Mouse (Mus musculus): Measurements from ENCODE around the gene Mri1. TPM values are rescaled to one million over a fixed set of nuclear protein-coding genes. Genes with fewer than 3 reads are reported as not detected.
"Not testable (repeated sequence)": the region's sequence is repeated elsewhere in the genome, so short reads cannot be mapped to it uniquely, and the experiment has no call there.

Gene Mri1
- polyA plus RNA-seq (2014; fragmentation: Nextera tagmentation; extraction: Ambion mirVana), result 79.7 and 90.6 TPM in 2 replicates

DNA sequence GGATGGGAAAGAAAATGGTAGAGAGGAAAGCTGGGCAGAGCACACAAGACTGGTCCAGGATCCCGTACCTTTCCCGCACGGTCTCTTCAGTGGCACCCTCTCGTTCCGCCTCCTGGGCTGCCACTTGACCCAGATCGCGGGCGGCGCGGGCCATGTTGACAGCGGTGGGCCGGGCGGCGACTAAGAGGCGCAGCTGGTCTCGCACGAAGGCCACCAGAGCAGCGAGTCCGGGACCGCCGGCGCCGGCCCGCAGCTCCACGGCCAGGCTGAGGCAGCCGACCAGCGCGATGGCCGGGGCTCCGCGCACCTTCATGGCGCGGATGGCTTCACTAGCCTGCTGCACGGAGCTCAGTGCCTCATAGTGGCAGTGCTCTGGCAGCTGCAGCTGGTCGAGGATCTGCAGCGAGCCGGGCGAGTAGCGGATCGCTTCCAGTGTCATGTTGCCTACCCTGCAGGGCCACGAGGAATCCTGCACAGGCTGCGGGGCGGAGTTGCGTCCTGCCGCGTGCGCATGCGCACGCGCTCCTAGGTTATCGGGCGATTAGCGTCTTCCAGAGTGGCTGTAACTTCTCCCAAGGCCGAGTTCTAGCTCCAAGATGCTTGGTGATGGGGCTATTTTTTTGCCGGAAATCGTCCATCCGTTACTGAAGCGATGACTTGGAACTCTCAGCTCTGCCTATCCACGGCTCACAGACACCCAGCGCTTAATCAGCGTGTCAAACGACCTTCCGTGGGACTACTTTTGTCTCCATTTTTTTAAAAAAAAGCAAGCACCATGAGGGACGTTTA is at the start of gene Mri1:
TSS of gene Mri1 (minus strand) at position 505 of the 789 bp plus-strand sequence.
- WGBS, result under 1% methylated on average over 64 of the region's 64 CpGs
- DNase-seq (ENCODE audit: low spot score), result peak; percentile 92
- Histone ChIP-seq H3K4me2 (ENCODE audit: low read length) (peak within 1 kb of the TSS; percentile 92), H3K27me3 (replicated peaks; ENCODE audit: control insufficient read depth, insufficient read depth, low read length) (no peaks in the 10 kb centered on the region), H3K9ac (ENCODE audit: low read length) (peak within 1 kb of the TSS; percentile 75), H3K4me1 (replicated peaks; ENCODE audit: control insufficient read depth, insufficient read depth, low read length) (peaks cover 13% of the 10 kb centered on the region; the same call in 1 of the 2 replicates), H3K36me3 (ENCODE audit: control insufficient read depth, insufficient read depth, low read length) (peaks cover 71% of the 10 kb centered on the region), H3K4me3 (ENCODE audit: low read depth, low read length) (peak within 1 kb of the TSS; percentile 87), H3K27ac (ENCODE audit: low read depth) (peak within 1 kb of the TSS; percentile 82), H3K9me3 (ENCODE audit: control insufficient read depth, low read length) (no peaks in the 10 kb centered on the region)
- ATAC-seq (replicated peaks; ENCODE audit: low FRiP score, low TSS enrichment, low read depth), result peak; percentile 84

DNA sequence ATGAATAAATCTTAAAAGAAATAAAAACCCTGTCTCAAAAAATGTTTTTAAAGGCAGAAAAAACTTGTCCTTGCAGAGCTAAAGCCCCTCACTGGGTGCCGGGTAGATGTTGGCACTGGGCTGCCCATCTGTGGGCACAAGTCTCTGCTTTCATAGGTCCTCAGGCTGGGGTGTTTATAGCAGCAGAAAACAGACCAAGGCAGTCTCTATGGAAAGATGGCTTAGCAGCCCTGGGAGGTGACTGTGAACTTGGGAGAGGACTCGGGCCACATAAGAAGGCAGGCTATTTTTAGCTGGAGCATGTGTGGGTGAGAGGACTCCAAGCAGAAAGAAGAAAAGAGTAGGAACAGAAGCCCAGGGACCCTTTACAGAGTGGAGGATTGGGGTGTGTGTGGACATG is 46.8 kb upstream of the Mri1 start:
- Histone ChIP-seq H3K4me1 (replicated peaks; ENCODE audit: control insufficient read depth, insufficient read depth, low read length) (no peaks in the 10 kb centered on the region), H3K4me2 (ENCODE audit: low read length) (no peak overlapping the region), H3K9ac (ENCODE audit: low read length) (no peak overlapping the region), H3K9me3 (ENCODE audit: control insufficient read depth, low read length) (no peaks in the 10 kb centered on the region), H3K27me3 (replicated peaks; ENCODE audit: control insufficient read depth, insufficient read depth, low read length) (no peaks in the 10 kb centered on the region), H3K27ac (ENCODE audit: low read depth) (no peak overlapping the region), H3K36me3 (ENCODE audit: control insufficient read depth, insufficient read depth, low read length) (no peaks in the 10 kb centered on the region), H3K4me3 (ENCODE audit: low read depth, low read length) (no peak overlapping the region)
- ATAC-seq (replicated peaks; ENCODE audit: low FRiP score, low TSS enrichment, low read depth), result no peak
- DNase-seq (ENCODE audit: low spot score), result no peak
- 66% methylated on average over 2 of the region's 2 CpGs for WGBS

DNA sequence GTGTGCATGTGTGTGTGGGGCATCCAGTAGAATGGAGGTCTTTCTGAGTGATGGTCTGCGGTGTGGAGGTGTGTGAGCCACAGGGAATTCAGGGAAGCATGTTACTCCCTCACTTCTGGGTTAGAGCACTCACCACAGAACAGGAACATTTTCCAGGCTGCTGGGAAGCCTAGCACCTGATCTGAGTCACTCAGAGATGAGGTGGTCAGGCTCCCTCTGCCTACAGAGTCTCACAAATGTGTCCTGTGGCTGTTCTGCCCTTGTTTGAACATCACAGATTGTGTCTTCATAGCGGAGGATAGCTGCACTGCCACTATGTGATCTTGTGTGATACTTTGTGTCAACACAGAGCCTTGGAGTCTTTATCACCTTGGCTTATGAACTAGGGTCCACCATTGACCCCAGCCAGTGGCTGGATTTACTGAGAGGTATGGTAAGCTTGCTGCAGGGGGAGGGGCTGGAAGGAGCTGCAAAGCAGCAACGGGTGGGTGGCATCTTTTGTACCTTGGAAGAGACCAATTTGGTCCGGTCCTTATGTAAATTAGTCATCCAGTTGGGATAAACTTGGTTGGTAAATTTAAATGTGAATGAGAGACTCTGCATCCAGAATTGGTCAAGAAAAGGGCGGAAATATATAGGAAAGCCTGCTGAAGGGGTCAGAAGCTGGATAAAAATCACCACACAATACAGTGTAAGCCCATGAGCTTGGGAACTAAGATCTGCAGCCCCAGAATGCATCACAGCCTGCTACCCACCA is 40.1 kb upstream of the Mri1 start:
- Histone ChIP-seq H3K9ac (ENCODE audit: low read length) (no peak overlapping the region), H3K9me3 (ENCODE audit: control insufficient read depth, low read length) (no peaks in the 10 kb centered on the region), H3K36me3 (ENCODE audit: control insufficient read depth, insufficient read depth, low read length) (no peaks in the 10 kb centered on the region), H3K27me3 (replicated peaks; ENCODE audit: control insufficient read depth, insufficient read depth, low read length) (no peaks in the 10 kb centered on the region), H3K4me3 (ENCODE audit: low read depth, low read length) (no peak overlapping the region), H3K4me2 (ENCODE audit: low read length) (no peak overlapping the region), H3K27ac (ENCODE audit: low read depth) (no peak overlapping the region), H3K4me1 (replicated peaks; ENCODE audit: control insufficient read depth, insufficient read depth, low read length) (no peaks in the 10 kb centered on the region)
- DNase-seq (ENCODE audit: low spot score) (no peak), ATAC-seq (replicated peaks; ENCODE audit: low FRiP score, low TSS enrichment, low read depth) (no peak)
- WGBS, result 67% methylated on average over 5 of the region's 5 CpGs

DNA sequence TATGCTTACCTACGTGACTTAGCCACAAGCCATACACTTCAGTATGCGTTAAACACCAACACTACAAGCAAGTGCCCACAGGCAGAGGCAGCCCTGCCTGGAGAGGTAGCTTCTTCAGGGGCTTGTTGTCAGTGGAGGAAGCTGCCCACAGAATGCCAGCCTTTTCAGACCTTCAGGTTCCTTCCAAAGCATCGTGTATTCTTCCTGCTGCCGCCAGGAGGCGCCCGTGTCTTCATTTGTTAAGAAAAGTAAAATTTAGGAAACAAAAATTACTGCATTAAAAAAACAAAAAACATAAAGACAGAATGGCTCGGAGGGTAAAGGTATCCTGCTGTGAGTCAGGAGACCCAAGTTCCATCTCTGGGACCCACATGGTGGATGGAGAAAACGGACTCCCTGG is 34.6 kb upstream of the Mri1 start:
- no peak overlapping the region for H3K4me2 ChIP-seq (ENCODE audit: low read length)
- no peaks in the 10 kb centered on the region for H3K9me3 ChIP-seq (ENCODE audit: control insufficient read depth, low read length)
- 25% methylated on average over 8 of the region's 8 CpGs for WGBS
- H3K36me3 ChIP-seq (ENCODE audit: control insufficient read depth, insufficient read depth, low read length), result no peaks in the 10 kb centered on the region
- H3K27ac ChIP-seq (ENCODE audit: low read depth), result no peak overlapping the region
- DNase-seq (ENCODE audit: low spot score) (peak; percentile 72), ATAC-seq (replicated peaks; ENCODE audit: low FRiP score, low TSS enrichment, low read depth) (no peak)
- H3K27me3 ChIP-seq (replicated peaks; ENCODE audit: control insufficient read depth, insufficient read depth, low read length), result no peaks in the 10 kb centered on the region
- H3K4me1 ChIP-seq (replicated peaks; ENCODE audit: control insufficient read depth, insufficient read depth, low read length), result no peaks in the 10 kb centered on the region
- H3K4me3 ChIP-seq (ENCODE audit: low read depth, low read length), result no peak overlapping the region
- H3K9ac ChIP-seq (ENCODE audit: low read length), result no peak overlapping the region

DNA sequence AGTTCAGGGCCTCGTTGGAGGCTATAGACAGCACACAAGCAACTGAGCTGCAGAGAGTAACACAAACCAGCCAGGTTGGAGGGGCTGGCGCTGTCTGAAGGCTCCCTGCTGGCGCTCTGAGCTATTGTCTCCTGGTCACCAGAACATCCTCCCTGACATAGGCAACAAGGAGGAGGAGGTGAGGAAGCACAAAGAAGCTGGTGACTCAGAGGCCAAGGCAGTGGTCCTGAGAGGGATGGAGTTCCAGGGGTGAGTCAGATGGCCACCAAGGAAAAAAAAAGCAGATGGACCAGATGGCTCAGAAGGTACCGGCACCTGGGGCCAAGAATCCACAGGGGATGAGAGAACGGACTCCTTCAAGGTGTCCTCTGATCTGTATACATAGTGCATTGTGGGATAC is 34.0 kb upstream of the Mri1 start:
- H3K4me3 ChIP-seq (ENCODE audit: low read depth, low read length), result no peak overlapping the region
- ATAC-seq (replicated peaks; ENCODE audit: low FRiP score, low TSS enrichment, low read depth) (no peak), DNase-seq (ENCODE audit: low spot score) (no peak)
- H3K4me1 ChIP-seq (replicated peaks; ENCODE audit: control insufficient read depth, insufficient read depth, low read length), result no peaks in the 10 kb centered on the region
- no peak overlapping the region for H3K9ac ChIP-seq (ENCODE audit: low read length)
- no peaks in the 10 kb centered on the region for H3K27me3 ChIP-seq (replicated peaks; ENCODE audit: control insufficient read depth, insufficient read depth, low read length)
- 64% methylated on average over 5 of the region's 5 CpGs for WGBS
- no peaks in the 10 kb centered on the region for H3K9me3 ChIP-seq (ENCODE audit: control insufficient read depth, low read length)
- no peak overlapping the region for H3K27ac ChIP-seq (ENCODE audit: low read depth)
- no peak overlapping the region for H3K4me2 ChIP-seq (ENCODE audit: low read length)
- H3K36me3 ChIP-seq (ENCODE audit: control insufficient read depth, insufficient read depth, low read length), result no peaks in the 10 kb centered on the region

GRCm38 (mm10) chr8:84288892-84289291 is 31.8 kb upstream of the Mri1 start:
- Histone ChIP-seq H3K27me3 (replicated peaks; ENCODE audit: control insufficient read depth, insufficient read depth, low read length) (no peaks in the 10 kb centered on the region), H3K4me3 (ENCODE audit: low read depth, low read length) (no peak overlapping the region), H3K4me2 (ENCODE audit: low read length) (no peak overlapping the region), H3K9me3 (ENCODE audit: control insufficient read depth, low read length) (no peaks in the 10 kb centered on the region), H3K27ac (ENCODE audit: low read depth) (no peak overlapping the region), H3K36me3 (ENCODE audit: control insufficient read depth, insufficient read depth, low read length) (no peaks in the 10 kb centered on the region), H3K9ac (ENCODE audit: low read length) (no peak overlapping the region), H3K4me1 (replicated peaks; ENCODE audit: control insufficient read depth, insufficient read depth, low read length) (peaks cover 8% of the 10 kb centered on the region; the same call in 1 of the 2 replicates)
- 67% methylated on average over 2 of the region's 2 CpGs for WGBS
- DNase-seq (ENCODE audit: low spot score), result no peak
- ATAC-seq (replicated peaks; ENCODE audit: low FRiP score, low TSS enrichment, low read depth), result no peak

DNA sequence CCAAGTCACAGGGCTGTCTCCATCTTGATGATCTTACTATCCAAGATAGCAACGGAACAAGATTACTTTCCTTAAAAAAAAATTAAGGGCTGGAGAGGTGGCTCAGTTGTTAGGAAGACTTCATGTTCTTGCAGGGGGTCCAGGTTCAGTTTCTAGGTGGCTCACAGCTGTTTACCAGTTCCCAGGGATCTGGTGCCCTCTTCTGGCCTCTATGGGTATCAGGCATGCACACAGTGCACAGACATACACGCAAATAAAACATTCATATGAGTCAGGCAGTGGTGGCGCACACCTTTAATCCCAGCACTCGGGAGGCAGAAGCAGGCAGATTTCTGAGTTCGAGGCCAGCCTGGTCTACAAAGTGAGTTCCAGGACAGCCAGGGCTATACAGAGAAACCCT is 28.5 kb upstream of the Mri1 start:
- H3K4me2 ChIP-seq (ENCODE audit: low read length); H3K27me3 ChIP-seq (replicated peaks; ENCODE audit: control insufficient read depth, insufficient read depth, low read length); H3K4me1 ChIP-seq (replicated peaks; ENCODE audit: control insufficient read depth, insufficient read depth, low read length); H3K4me3 ChIP-seq (ENCODE audit: low read depth, low read length); ATAC-seq (replicated peaks; ENCODE audit: low FRiP score, low TSS enrichment, low read depth); H3K9me3 ChIP-seq (ENCODE audit: control insufficient read depth, low read length); H3K36me3 ChIP-seq (ENCODE audit: control insufficient read depth, insufficient read depth, low read length); H3K9ac ChIP-seq (ENCODE audit: low read length); DNase-seq (ENCODE audit: low spot score): not testable (repeated sequence)
- H3K27ac ChIP-seq (ENCODE audit: low read depth), result peak overlapping the region; percentile 47; the same call in 1 of the 2 replicates
- 54% methylated on average over 4 of the region's 5 CpGs for WGBS

GRCm38 (mm10) chr8:84284608-84285063 is 27.5 kb upstream of the Mri1 start:
- Histone ChIP-seq H3K27me3 (replicated peaks; ENCODE audit: control insufficient read depth, insufficient read depth, low read length) (no peaks in the 10 kb centered on the region), H3K4me3 (ENCODE audit: low read depth, low read length) (peak overlapping the region; percentile 20), H3K27ac (ENCODE audit: low read depth) (peak overlapping the region; percentile 47), H3K9ac (ENCODE audit: low read length) (peak overlapping the region; percentile 22; the same call in 1 of the 2 replicates), H3K4me1 (replicated peaks; ENCODE audit: control insufficient read depth, insufficient read depth, low read length) (peaks cover 8% of the 10 kb centered on the region; the same call in 1 of the 2 replicates), H3K9me3 (ENCODE audit: control insufficient read depth, low read length) (no peaks in the 10 kb centered on the region), H3K4me2 (ENCODE audit: low read length) (peak overlapping the region; percentile 41), H3K36me3 (ENCODE audit: control insufficient read depth, insufficient read depth, low read length) (no peaks in the 10 kb centered on the region)
- 11% methylated on average over 9 of the region's 9 CpGs for WGBS
- ATAC-seq (replicated peaks; ENCODE audit: low FRiP score, low TSS enrichment, low read depth), result no peak
- peak; percentile 70 for DNase-seq (ENCODE audit: low spot score)
